Mouse (Mus musculus): Measurements from ENCODE around the gene Snrpd3.

- TF ChIP-seq TAL1 (IDR thresholded peaks at IDR 0.05; ENCODE audit: low read length) (no peak), GATA1 (IDR thresholded peaks at IDR 0.05; ENCODE audit: low read length) (no peak)
Measured at GRCm38 (mm10) chr10:75482919-75483483, 34.4 kb upstream of the Snrpd3 start.

Data from erythroblast, embryonic 14.5 days (primary cell).